Mouse (Mus musculus) myocyte (in vitro differentiated cells): ENCODE measurements around the gene Osm.

Source experiments
- CEBPB ChIP-seq: IDR thresholded peaks from 2 replicates; pipeline ENCODE4 v1.6.1; 2011; ENCODE audit warnings: mild to moderate bottlenecking, moderate library complexity; ENCODE audit not compliant: poor library complexity, insufficient read depth, severe bottlenecking
- E2F4 ChIP-seq: IDR thresholded peaks from one replicate; pipeline ENCODE4 v1.6.1; 2011; ENCODE audit warnings: mild to moderate bottlenecking, control low read depth, moderate library complexity; ENCODE audit not compliant: insufficient read depth
- MAX ChIP-seq: IDR thresholded peaks from one replicate; pipeline ENCODE4 v1.6.1; 2011; ENCODE audit warnings: low read depth, mild to moderate bottlenecking, control low read depth
- POLR2A ChIP-seq: IDR thresholded peaks from one replicate; pipeline ENCODE4 v1.6.1; 2011; ENCODE audit warnings: low read depth, mild to moderate bottlenecking, control low read depth, moderate library complexity; ENCODE audit not compliant: insufficient read length
- POLR2AphosphoS2 ChIP-seq: IDR thresholded peaks from one replicate; pipeline ENCODE4 v1.6.1; 2011; ENCODE audit warnings: low read depth, control low read depth; ENCODE audit not compliant: insufficient read length
- TCF12 ChIP-seq: IDR thresholded peaks from one replicate; pipeline ENCODE4 v1.6.1; 2011; ENCODE audit warnings: mild to moderate bottlenecking, control low read depth; ENCODE audit not compliant: poor library complexity, insufficient read depth, severe bottlenecking
- TCF3 ChIP-seq: IDR thresholded peaks from one replicate; pipeline ENCODE4 v1.6.1; 2011; ENCODE audit warnings: low read depth, control low read depth; ENCODE audit not compliant: insufficient read length
- USF1 ChIP-seq: IDR thresholded peaks from one replicate; pipeline ENCODE4 v1.6.1; 2011; ENCODE audit warnings: low read depth, mild to moderate bottlenecking, control low read depth, moderate library complexity

- no peak for TF ChIP-seq POLR2A
- TF ChIP-seq POLR2AphosphoS2, result no peak
- no peak for TF ChIP-seq USF1
- no peak for TF ChIP-seq TCF3
- TF ChIP-seq E2F4, result no peak
- TF ChIP-seq TCF12, result no peak
- no peak for TF ChIP-seq MAX
- TF ChIP-seq CEBPB, result no peak
Measured at GRCm38 (mm10) chr11:4281852-4282251, 45.6 kb downstream of the Osm start.
